Mouse (Mus musculus): ENCODE results near the gene Elp4. TPM values are rescaled to one million over a fixed set of nuclear protein-coding genes. Genes with fewer than 3 reads are reported as not detected.

The Elp4 gene
- total RNA-seq, 2 experiments from 2014 or later: 17.8 to 22.2 TPM

DNA sequence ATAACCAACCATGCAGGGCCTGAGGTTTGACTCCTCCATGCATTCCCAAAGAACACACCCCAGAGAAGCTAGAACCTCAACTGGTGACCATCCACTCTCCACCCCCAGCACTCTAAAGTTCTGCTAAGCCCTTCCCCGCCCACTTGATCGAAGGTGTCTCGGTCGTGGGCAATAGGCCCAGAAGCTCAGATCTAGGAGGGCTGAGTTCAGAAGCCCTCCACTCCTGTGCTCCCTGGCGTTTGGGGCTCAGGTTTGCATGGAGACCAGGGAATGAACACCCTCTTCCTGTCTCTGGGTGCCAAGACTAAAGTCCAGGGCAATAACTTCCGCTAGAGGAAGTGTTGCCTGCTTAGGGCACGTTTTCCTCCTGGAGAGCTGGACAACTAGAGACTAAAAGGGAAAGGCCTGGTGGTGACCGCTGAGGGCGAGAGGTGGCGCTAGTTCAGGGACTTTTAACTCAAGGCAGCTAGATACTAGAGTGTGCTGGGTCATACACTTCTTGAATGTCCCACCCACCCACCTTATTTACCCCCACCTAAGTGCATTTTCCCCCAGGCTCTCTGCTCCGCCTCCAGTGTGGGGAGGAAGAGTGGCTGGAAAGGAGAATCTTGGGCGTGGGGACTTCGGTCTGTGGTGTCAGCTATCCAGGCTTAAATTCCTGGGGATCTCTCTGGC is 216.9 kb downstream of the Elp4 start:
- DNase-seq (ENCODE audit: low spot score in 2 of 2): no peak
- intact Hi-C loops (cut with DNase I): loop anchor here (5.0 kb wide), 1 partner anchor 215 kb away; the partner anchor contains the start of genes Elp4 and Immp1l

DNA sequence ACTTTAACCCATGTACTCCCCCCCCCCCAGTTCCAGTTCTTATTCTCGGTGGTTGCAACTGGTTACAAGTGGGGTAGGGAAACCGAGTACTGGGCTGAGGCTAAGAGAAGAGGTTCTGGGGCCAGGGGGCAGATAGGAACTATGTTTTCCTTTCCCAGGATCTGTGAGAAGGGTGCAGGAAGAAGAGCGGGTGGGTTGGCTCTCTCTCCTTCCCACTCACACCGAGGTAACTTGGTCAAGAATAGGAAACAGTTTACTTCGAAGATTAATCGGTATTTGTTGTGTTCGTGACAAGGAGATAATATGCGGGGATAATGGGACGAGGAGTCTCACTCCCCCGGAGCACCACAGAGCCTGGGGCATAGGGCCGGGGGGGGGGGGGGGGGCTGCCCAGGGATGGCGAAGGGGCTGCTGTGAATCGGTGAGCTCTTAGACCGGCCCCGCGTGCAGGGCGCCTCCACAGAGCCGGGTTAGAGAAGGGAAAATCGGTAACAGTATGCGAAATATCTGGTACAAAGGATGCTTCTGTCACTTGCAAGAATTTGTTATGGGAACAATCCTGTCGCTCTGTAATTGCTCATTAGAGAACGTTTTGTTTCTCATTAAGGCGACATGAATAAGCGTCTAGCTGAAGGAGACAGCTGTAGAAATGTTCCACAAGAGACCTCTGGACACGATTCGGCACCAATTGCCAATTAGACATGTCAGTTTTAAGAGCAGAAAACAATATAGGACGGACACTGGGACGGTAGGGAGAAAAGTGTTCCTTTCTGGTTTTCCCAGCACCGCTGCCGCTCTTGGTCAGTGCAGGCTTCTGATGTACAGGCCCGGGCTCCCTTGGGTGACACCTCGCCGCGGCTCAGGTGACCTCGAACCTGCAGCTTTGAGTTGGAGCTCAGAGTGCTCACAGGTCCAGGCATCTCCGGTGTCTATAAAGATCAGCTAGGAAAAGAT is 217.7 kb downstream of the Elp4 start:
- DNase-seq (ENCODE audit: low spot score in 2 of 2): no peak
- intact Hi-C loops (cut with DNase I): loop anchor here (5.0 kb wide), 1 partner anchor 216 kb away; the partner anchor contains the start of genes Elp4 and Immp1l

GRCm38 (mm10) chr2:105685651-105686050 is 218.7 kb downstream of the Elp4 start:
- intact Hi-C loops (cut with DNase I): loop anchor here (5.0 kb wide), 1 partner anchor 217 kb away; the partner anchor contains the start of genes Elp4 and Immp1l
- no peak for DNase-seq (ENCODE audit: low spot score in 2 of 2)

- intact Hi-C loops (cut with DNase I): loop anchor here (5.0 kb wide), 1 partner anchor 217 kb away; the partner anchor contains the start of genes Elp4 and Immp1l
- no peak for DNase-seq (ENCODE audit: low spot score in 2 of 2)
These were observed 219.2 kb downstream of the Elp4 start for GRCm38 (mm10) chr2:105684991-105685650.

GRCm38 (mm10) chr2:105683771-105684410 is 220.5 kb downstream of the Elp4 start:
- intact Hi-C loops (cut with DNase I): no loop called here

GRCm38 (mm10) chr2:105682634-105683351 is 221.6 kb downstream of the Elp4 start:
- DNase-seq (ENCODE audit: low spot score in 2 of 2): no peak
- intact Hi-C loops (cut with DNase I): no loop called here

More at GRCm38 (mm10) chr2:105683771-105684410, 220.5 kb downstream of the Elp4 start:
- DNase-seq (ENCODE audit: low spot score in 2 of 2): no peak

- intact Hi-C loops (cut with DNase I): no loop called here
These were observed 222.3 kb downstream of the Elp4 start for GRCm38 (mm10) chr2:105682011-105682501.

GRCm38 (mm10) chr2:105680999-105681710 is 223.2 kb downstream of the Elp4 start:
- DNase-seq (ENCODE audit: low spot score in 2 of 2): no peak
- intact Hi-C loops (cut with DNase I): no loop called here

More at GRCm38 (mm10) chr2:105682011-105682501, 222.3 kb downstream of the Elp4 start:
- DNase-seq (ENCODE audit: low spot score in 2 of 2): no peak

DNA sequence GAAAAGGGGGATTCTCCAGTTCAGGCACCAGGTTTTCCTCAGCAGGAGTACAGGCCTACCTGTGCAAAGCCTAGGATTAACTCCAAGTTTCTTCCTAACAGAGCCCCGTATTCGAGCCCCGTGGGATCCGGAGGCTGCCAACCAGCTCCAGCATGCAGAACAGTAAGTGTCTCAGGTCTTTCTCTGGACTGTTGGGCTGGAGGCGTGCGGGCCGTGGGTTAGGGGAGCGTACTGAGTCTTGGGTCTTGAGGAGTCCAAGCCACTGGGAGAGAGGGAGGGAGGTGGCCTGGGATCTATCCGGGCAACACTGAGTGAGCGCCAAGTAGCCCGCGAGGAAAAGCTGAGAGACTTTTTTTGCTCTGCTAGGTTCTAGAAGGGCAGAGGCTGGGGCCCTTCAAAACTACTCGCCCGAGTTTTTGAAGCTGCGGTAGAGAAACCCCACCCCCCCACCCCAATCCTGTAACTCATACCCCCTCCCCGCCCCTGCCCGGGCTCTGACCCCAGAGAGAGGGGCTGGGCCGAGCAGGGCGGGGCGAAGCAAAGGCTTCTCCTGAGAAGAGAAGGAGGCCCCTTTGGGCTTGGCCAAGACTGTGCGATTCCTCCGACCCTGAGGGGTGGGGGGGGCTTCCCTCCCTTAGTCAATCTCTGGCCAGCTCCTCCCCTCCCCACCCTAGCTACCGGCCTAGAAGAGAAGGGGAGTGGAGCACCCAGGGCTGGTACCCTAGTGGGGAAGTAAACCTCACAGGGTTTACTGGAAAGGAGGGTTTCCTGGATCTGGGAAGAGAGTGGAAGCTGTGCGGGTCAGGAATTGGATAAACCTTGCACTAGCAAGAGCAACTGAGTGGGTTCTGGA is 224.0 kb downstream of the Elp4 start:
- DNase-seq (ENCODE audit: low spot score in 2 of 2): no peak
- intact Hi-C loops (cut with DNase I): no loop called here

- intact Hi-C loops (cut with DNase I): no loop called here
These were observed 225.0 kb downstream of the Elp4 start for GRCm38 (mm10) chr2:105679331-105679730.

DNA sequence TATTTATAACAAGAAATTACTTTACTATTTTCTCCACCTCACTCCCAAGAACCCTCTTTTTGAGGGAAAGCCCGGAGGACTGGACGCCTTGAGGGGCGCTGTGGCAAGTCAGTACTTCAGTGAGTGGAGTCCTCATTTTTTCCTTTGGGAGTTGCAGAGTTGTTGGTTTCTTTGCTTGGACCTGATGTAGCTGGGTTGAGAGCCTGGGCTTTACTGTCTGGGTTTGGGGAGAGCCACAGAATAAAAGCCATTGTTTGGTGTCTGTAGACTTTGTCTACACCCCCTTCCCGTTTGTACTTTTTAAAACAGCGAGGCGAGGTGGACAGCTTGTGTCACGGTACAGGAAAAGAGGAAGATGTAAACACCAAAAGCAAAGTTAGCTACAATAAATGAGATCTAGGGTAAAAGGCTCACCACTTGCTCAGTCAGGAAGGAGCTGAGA is 225.5 kb downstream of the Elp4 start:
- intact Hi-C loops (cut with DNase I): no loop called here
- DNase-seq (ENCODE audit: low spot score in 2 of 2): no peak

More at GRCm38 (mm10) chr2:105679331-105679730, 225.0 kb downstream of the Elp4 start:
- DNase-seq (ENCODE audit: low spot score in 2 of 2): no peak

DNA sequence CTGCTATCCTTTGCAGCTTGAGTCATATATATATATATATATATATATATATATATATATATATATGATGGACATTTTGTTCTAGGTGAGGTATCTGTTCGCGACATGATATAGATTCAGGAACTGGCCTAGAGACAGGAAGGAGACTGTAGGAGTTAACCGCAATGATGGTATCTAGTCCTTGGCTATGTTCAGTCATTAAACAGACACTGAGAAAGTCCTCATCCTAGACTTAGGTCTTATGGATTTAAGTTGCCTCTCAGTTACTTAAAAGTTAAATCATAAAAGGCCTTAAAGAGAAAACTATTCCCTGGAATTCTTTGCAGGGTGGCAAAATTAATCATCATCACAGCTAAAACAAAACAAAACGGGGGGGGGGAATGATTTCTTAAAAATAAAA is 226.1 kb downstream of the Elp4 start:
- no peak for DNase-seq (ENCODE audit: low spot score in 2 of 2)
- intact Hi-C loops (cut with DNase I): no loop called here

DNA sequence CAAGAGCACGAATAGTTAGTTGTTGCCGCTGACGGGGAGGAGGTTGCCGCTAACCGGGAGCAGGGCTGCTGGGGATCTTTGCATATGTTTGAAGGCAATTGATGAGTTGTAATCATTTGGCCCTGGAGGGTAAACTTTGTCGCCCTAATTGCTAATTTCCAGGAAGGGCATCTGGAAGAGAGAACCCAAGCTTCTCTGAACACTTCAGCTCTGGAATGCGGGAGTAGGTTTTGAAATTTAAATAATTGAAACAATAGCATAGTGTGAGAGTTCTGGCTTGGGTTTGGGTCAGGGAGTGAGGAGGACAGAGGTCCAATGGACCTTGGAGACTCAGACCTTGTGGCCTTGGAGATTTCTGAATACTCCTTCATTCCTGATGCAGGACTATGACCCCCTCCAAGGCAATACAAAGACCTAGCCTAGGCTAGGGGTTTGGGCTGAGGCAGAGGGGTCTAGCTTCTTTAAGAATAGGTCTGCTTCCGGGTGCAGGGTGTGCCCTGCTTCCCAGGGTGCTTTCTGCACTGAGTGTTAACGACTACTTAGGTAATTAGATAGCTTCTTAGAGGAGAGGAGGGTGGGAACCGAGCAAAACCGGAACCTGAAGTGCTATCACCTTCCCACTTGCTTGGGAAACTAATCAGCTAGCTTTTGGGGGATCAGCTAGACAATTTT is 226.8 kb downstream of the Elp4 start:
- no peak for DNase-seq (ENCODE audit: low spot score in 2 of 2)
- intact Hi-C loops (cut with DNase I): loop anchor here (2.0 kb wide), 1 partner anchor 549 kb away; no protein-coding TSS in a partner anchor

GRCm38 (mm10) chr2:105676909-105677433 is 227.4 kb downstream of the Elp4 start:
- no peak for DNase-seq (ENCODE audit: low spot score in 2 of 2)
- intact Hi-C loops (cut with DNase I): loop anchor here (2.0 kb wide), 1 partner anchor 548 kb away; no protein-coding TSS in a partner anchor

GRCm38 (mm10) chr2:105676080-105676908 is 228.1 kb downstream of the Elp4 start:
- intact Hi-C loops (cut with DNase I): loop anchor here (2.0 kb wide), 1 partner anchor 547 kb away; no protein-coding TSS in a partner anchor
- DNase-seq (ENCODE audit: low spot score in 2 of 2): peak in 1 of 2 experiments; percentile 44

Measured in left cerebral cortex, postnatal 25 days (tissue).